Mouse (Mus musculus) brain, embryonic 18.5 days (tissue): ENCODE results near the gene Rpl10a.
"Not testable (repeated sequence)": the region's sequence is repeated elsewhere in the genome, so short reads cannot be mapped to it uniquely, and the experiment has no call there.

ENCODE experiments used
- DNase-seq: peaks from one replicate; pipeline ENCODE4 v3.0.0-alpha.2; 2012; ENCODE audit warnings: low read depth, low spot score

Rpl10a gene

GRCm38 (mm10) chr17:28330590-28330989 lies 2.3 kb downstream of the Rpl10a start:
- not testable (repeated sequence) for DNase-seq

DNA sequence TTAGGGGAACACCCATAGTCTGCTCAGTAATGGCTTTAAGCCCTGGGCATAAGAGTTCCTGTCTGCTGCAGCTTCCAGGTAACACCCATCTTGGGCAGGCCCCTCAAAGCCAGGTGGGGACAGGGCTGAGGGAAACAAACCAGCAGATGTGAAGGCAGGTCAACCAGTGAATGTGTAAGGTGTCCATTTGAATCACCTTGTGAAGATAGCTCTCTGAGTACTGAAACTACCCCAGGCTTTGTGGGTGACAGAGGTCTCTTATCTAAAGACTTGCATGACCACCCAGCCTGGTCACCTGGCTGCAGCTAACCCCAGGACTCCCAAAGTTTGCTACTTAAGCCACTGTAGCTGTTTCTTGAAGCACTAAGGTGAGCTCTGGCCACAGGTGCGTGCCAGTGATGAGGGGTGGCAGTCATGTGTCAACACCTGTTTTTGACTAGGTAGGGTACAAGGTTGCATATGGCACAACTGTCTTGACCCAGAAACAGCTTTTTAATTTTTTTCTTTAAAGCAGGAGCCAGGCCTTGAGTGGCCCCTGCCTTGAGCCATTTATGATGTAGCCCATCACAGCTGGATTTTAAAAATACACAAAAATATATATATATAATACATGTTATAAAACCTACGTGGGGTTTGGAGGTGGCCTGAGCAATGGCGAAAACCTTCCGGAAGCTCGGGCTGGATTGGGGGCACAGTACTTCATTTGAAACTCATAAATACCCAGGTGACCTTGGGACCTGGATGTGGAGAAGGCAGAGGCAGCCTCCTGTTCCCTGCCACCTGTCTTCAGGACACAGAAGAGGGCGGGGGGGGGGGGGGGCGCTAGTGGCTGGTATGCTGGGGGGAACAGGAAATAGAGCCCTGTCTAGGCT lies 3.2 kb downstream of the Rpl10a start:
- DNase-seq: no peak

DNA sequence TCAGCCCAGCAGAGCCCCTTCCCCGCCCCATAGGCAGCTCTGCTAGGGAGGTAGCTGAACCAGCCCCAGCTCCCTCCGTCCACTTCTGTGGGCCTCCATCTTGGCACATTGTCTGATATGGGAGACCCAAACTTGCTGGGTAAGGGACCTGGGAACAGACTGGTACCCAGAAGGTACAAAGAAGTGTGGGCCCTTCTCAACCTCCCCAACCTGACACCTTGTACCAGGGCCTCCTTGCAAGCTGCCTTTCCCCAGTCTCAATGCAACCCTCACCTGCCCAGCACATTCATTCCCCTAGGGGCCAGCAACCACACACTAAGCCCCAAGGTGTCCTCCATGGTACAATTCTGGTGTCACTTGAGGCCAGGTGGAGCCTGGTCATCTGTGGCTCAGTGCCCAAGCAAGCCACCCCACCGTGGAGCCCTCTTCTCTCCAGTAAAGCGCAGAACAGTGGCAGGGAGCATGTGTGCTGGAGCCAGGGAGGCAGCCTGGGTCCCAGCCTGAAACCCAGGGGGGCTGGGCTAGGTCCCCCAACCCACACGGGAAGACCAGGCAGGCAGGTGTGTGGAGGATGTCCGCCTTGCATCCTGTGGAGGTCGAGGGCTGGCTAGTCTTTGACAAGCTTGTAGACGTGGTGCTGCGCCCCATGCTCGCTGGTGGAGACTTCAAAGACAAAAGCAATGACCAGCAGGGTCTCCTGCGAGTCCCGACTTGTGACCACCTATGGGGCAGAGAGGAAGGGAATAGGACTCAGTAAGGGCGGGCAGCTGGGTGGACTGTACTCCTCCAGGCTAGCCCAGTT lies 4.0 kb downstream of the Rpl10a start:
- no peak for DNase-seq

- no peak for DNase-seq
These were observed 4.8 kb downstream of the Rpl10a start for GRCm38 (mm10) chr17:28332915-28333546.

DNA sequence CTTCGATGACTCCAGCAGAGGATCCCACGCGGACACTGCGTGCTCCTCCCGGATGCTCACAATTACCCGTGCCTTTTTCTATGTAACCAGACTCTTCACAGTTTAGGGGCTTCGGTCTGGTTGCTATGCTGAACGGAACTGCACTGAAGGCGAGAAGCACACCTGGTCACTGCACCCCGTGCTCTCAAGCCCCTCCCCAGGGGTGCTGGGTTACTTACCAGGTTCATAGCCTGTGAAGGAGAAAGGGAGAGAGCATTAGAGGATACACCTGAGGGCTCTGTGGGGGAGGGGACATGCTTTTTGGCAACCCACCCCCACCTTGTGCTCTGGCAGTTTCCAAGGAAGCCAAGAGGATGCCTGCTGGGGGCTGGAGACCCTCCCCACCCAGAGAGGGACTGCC lies 7.0 kb downstream of the Rpl10a start:
- no peak for DNase-seq

DNA sequence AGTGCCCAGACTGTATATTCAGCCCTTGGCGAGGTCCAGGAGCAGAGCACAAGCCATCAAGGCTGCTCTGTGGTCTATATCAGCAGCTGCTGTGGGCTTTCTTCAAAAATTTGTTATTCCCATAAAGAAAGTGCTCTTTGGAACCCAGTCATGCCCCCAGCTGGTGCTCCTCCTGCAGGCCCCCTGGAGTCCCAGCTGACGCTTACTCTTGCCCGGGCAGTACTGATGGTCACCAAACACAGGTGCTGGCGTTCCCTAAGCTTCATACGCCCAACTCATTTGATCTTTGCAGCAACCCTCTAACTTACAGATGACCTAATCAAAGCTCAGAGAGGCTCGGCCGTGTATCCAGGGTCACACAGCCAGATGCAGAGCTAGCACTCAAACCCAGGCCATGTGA lies 9.3 kb downstream of the Rpl10a start:
- no peak for DNase-seq

- DNase-seq: no peak
These were observed 12.3 kb downstream of the Rpl10a start for GRCm38 (mm10) chr17:28340578-28340977.

DNA sequence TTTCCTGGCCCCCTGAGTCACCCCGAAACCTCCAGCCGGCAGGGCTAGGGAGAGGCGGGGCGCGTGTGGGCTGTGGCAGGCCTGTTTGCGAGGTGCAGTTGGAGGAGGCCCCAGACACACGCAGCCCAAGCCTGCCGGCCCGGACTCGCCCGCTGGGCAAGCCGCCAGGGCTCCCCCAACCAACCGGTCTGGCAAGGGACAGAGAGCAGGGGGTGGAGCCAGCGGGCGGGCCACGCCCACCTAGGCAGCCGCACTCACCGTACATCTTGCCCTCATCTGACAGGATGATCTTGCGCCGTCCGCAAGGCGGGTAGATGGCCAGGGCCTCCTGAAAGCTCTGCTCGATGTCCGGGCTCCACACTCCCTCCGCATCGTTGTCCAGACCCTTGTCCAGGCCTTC lies 12.8 kb downstream of the Rpl10a start:
- no peak for DNase-seq

GRCm38 (mm10) chr17:28344050-28344607 lies 15.9 kb downstream of the Rpl10a start:
- no peak for DNase-seq

DNA sequence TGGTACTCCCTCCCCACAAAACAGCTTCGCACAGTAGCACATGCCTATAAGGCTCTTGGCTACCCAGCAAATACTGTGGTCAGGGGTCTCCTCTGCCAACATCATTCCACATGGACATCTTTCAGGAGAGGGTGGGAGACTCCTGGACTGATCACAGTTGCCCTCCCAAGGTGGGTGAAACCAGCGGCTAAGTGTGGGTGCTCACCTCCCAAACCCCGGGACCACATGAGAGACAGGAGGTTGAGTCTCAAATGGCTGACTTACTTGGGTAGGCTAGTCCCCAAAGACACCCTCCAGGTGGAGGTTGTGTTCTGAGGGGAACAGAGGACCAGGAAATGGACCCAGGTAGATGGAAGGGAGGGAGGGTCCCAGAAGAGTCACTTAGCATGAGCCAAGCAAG lies 16.4 kb downstream of the Rpl10a start:
- no peak for DNase-seq

DNA sequence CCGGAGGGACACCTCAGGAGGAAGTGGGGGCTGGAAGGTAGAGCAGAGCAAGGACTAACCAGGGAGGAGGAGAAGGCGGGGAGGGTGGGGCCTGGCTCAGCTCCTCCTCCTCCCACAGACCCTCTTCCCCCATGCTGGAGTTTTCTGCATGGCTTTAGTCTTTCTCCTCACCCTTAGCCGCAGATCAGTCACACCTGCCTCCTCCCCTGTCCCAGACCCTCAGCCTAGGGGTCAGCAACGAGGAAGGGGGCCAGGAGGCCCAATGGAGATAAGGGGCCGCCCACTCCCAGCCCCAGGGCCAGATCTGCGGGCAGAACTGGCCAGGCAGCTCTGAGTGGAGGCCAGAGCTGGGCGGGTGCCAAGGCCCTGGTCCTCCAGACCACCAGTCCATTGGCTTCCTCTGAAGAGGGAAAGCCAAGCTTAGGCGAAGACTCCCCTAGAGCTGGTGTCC lies 17.0 kb downstream of the Rpl10a start:
- DNase-seq: no peak

GRCm38 (mm10) chr17:28345882-28346281 lies 17.6 kb downstream of the Rpl10a start:
- no peak for DNase-seq

DNA sequence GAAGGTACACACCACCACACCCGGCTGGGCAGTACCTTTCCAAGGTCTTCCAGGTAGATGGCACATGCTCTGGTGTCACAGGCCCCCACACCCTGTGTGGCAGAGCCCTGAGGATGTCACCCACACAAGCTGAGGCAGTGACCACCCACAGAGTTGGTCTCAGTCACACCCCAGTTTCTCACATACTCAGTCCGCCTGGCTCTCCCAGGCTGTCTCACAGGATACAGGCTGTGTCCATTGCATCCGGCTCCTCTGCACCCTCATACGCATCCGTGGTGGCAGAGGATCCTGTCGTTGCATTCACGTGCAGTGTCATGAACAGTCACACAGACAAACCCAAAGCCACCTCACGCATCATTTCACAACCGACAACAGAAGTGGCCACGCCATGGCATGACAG lies 19.1 kb downstream of the Rpl10a start:
- no peak for DNase-seq

DNA sequence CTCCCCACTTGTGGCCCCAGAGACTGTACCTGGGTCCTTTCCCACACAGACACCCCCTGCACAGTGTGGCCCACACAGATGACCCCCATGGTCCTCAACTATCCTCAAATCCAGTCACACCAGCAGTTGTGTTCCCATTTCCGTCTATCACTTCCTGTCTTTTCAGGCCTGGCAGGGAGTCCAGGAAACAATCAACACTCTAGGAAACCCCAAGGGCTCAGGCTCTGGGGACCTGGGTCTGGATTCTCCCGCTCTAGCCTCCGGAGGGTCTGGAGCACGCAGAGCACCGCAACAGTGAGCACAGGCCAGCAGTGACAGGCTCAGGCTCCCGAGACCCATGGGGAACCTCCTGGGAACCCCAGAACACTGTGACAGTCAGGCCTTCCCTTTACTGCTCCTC lies 19.9 kb downstream of the Rpl10a start:
- DNase-seq: no peak

DNA sequence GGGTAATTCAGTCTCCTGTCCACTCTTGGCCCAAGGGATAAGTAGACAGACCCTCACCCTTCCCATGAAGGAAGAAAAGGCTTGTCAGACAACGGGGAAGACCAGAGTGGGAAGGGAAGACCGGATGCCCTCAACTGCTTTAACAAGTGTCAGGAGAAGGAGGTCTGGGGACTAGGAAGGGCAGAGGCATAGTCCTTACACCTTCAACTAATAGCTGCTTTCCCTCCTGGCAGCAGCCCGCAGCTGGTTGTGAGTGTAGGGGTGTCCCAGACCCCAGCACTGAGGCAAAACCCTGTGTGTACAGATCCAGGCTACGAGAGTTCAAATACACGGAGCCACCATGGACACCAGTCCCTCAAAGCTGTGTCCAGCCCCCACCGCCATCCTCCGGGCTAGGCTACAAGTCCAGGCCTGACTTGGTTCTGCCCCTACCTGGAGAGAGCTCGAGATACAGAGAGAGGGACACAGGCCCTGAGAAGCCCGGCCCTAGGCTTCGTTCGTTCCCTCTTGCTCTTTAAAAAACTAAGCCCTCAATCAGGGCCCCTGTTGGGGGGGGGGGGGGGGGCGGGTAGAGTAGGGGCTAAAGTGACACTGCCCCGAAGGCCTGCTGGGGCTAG lies 21.1 kb downstream of the Rpl10a start:
- DNase-seq: no peak

- DNase-seq: no peak
These were observed 21.7 kb downstream of the Rpl10a start for GRCm38 (mm10) chr17:28349901-28350465.

- DNase-seq: no peak
These were observed 22.4 kb downstream of the Rpl10a start, which contains the start of gene Tead3 for GRCm38 (mm10) chr17:28350466-28351352. Tead3 (minus strand) TSS chr17:28350817.

DNA sequence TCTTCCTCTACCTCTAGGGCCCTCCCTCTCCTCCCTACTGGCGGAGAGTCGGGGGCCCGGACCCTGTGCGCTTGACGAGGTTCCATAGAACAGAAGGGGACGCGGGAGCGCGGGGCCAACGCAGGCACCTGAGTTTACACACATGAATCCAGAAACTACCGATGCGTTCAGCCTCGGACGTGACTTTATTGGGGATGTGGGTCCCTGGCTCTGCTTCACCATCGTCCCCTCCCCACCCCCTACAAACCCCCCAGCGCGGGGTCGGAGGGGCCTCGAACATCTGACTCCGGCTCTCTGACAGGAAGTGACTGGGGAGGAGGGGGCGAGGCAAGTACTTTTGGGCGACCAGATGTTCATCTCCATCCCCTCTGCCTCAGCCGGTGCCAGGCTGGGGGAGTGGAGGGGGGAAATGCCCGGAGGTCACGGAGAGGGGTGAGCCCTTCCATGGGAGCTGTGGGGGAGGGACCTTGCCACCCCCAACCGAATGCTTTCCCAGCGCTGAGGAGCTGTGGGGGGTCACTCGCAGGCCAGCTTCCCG lies 23.2 kb downstream of the Rpl10a start:
- DNase-seq: no peak

DNA sequence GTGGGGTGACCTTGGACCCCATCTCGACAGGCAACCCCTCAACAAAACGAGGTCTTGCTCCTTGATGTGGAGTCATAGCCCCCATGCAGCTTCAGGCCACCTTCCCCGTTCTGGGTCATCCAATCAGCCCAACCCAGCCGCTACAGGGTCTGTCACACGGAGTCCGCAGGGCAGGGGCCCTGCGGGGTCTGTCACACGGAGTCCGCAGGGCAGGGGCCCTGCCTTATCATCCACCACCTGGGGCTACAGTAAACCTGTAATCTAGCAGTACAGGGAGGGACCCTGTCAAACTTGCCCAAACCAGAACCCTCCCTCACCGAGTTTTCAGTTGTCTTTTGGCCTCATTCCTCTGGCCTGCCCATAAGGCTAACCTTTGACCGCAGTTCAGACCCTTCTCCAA lies 23.7 kb downstream of the Rpl10a start:
- DNase-seq: no peak

DNA sequence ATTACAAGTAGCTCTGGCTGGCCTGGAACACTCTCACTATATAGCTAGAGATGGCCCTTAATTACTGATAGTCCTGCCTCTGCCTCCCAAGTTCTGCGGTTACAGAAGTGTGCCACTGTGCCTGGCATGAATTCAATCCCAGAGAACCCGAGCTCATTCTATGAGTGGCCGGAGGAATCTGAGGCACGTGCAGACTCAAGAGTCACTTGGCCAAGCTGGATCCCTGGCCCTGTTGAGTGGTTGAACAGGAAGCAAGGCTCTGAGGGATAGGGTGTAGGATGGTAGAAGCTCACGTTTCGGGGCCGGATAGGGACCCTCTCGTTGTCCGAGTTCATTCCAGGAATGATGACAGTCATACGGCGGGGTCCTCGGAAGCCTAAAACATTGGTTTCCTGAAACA lies 27.6 kb downstream of the Rpl10a start:
- no peak for DNase-seq
